Mouse (Mus musculus): ENCODE results near the gene Abcc5. TPM values are rescaled to one million over a fixed set of nuclear protein-coding genes. Genes with fewer than 3 reads are reported as not detected.

Gene Abcc5
- total RNA-seq, 2 experiments from 2014 or later, result 168 to 224 TPM

DNA sequence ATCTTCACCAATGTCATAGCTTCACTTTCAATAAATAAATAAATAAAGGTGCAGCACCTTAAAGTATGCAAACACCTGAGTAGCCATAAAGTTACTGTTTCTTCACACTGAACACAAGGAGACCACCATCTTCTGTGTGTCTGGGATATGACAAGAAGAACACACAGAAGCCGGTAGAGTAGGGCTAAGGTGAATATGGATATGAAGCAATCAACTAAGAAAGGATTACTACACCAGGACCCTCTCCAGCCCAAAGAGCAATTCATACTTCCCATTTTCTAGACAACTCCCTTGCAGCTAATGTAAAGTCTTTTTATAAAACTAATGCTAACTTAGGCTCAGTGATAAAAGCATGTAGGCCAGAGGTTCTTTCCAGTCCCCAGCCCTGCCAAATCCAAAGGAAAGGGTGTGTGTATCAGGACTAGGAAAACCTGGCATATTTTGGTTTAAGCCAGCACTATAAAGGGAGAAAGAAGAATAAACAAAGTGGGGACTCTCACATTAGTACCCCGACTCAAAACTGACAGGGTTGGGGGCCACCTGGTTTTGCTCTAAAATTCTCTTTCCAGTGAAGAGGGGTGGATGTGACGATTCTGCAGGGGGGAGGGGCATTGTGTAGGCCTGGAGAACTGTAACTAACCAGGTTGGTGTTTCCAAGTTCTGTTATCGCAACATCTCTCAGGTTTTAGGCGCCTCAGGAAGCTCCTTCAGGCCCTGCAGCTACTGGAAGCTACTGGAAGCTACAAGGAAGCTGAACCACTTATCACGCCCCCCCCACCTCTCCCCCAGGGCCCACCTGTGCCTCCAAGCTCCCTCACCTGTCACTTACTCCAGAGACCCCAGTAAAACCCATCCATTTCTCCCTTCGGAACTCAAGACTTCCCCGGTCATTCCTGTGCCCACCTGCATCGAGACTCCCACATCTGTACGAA is 1.2 kb downstream of the Abcc5 start:
- DNase-seq (ENCODE audit: extremely low spot score in 1 of 2, low spot score in 1 of 2), result no peak

DNA sequence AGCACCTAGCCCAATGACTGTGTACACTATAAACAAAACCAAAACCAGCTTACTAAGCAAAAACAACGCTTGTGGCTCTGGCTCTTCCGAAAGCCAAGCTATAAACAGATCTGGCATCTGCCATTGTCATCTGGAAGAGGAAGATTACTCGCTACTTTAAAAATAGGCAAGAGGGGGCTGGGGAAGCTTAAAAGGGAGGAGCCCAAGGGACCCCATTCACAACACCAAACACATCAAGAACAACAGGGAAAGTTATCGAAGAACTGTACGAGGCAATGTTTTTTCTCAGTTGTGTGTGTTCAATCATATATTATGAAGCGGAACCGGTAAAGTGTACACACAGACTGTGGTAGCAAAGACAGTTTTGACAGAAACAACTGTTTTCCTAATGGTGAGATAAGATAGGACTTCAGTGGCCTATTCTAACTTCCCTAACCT is 1.9 kb downstream of the Abcc5 start:
- no peak for DNase-seq (ENCODE audit: extremely low spot score in 1 of 2, low spot score in 1 of 2)

DNA sequence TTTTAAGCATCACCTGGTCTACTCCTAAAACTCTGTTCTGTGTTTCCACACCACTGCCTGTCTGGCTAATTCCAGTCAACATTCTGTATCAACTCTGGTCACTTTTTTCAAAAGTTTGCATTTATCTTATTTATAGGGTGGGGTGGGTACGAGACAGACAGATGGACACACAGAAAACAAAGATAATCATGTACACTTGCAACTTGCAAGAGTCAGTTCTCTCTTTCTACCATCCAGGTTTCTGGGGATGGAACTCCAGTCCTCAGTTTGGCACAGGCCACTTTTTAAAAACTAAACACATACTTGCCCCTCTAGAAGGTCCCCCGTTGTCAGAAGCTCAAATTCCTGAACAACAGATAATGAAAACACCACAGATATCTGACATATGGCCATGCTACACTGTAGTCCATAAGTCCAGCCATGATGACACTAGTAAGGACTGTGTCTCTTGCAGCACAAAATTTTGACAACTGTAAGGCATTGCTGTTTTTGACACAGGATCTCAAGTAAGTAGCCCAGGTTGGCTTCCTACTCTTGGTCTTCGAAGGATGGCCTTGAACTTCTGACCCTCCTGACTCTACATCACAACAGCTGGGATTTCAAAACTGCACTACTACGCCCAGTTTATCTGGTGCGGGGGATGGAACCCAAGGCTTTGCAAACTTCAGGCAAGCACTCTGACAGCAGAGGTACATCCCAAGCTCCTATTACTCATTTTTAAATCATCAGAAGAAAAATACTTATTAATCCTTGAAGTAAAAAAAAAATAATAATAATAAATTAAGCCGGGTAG is 3.1 kb downstream of the Abcc5 start:
- DNase-seq (ENCODE audit: extremely low spot score in 1 of 2, low spot score in 1 of 2), result no peak

DNA sequence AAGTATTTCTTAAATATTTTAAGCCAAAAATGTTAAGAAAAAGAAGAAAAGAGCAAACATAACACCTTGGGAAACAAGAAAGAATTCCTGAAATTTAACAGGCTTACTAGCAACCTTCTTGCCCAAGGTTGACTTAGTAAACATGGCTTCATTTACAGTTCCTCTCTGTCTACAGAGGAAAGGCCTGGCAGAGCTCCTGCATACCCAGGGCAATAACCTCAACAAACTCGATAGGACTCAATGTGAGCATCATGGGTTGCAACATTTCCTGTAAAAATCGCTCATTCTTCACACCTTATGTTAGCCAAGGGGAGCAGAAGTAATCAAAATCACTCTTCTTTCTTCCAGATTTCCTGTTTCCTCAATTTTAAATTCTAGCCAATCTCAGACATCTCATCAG is 8.1 kb downstream of the Abcc5 start:
- no peak for DNase-seq (ENCODE audit: extremely low spot score in 1 of 2, low spot score in 1 of 2)

DNA sequence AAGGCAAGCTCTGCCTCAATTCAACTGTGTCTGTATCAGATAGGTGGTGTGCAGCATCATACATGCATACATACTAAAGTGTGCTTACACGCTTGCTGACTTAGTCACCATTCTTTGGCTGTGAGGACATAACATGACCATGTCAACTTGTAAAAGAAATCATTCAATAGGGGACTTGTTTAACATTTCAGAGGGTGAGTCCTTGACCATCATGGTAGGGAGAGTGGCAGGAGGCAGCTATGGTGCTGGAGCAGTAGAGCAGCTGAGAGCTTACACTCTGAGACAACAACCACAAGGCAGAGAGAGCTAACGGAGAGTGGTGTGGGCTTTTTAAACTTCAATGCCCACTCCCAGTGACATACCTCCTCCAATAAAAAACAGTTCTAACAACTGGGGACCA is 9.9 kb downstream of the Abcc5 start:
- no peak for DNase-seq (ENCODE audit: extremely low spot score in 1 of 2, low spot score in 1 of 2)

DNA sequence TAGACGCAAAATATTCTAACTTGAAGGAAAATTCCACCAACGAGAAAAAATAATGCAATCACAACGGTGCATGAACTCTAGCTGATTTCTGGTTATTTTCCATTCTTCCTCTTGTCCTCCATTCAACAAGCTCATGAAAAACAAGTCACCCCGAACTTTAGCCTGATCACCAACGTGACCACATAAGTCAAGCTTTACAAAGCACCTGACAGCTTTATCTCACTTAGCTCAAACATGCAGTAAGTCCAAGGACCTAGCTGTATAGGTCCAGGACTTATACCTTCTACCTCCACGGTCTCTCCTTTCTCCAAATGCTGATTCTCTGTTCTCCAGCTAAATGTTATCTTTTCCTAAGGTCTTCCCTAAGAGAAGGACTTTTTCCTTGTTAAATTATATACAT is 10.4 kb downstream of the Abcc5 start:
- no peak for DNase-seq (ENCODE audit: extremely low spot score in 1 of 2, low spot score in 1 of 2)

DNA sequence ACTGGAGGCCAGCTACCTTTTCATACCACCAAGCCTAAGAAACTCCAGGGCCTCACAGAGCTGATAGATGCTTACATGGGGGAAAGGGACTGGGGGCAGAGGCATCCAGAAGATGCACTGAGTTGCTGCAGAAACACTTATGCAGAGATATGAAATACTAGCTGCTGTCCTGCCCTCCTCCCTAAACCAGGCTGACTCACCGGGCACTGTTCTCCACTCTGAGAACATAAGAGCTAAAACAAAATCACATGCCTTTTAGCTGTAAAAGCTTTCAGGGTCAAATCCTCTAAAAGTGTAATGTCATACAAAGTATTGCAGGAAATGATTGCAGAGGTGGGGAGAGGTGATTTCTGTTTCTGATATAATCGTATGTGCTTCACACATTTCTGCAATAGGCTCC is 11.0 kb downstream of the Abcc5 start:
- DNase-seq (ENCODE audit: extremely low spot score in 1 of 2, low spot score in 1 of 2), result no peak

DNA sequence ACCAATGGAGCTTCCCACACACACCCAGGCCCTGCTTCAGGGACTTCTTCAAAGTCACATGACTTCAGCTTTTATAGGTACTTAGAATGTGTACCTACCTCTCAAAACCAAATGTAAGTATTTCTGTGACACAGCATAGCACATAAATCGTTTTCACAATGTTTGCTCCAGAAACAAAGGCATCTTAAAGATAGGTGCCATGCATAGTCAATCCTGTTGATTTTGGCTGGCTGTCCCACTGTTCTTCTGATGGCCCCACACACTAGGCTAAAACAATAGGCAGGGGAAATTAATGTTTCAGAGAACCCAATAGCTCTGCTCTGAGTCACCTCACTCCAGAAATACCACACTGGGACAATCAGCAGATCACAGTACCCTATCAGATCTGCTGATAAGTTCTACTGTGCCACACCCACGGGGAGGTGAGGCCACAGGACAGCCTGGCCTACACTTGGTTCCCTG is 12.3 kb downstream of the Abcc5 start:
- no peak for DNase-seq (ENCODE audit: extremely low spot score in 1 of 2, low spot score in 1 of 2)

DNA sequence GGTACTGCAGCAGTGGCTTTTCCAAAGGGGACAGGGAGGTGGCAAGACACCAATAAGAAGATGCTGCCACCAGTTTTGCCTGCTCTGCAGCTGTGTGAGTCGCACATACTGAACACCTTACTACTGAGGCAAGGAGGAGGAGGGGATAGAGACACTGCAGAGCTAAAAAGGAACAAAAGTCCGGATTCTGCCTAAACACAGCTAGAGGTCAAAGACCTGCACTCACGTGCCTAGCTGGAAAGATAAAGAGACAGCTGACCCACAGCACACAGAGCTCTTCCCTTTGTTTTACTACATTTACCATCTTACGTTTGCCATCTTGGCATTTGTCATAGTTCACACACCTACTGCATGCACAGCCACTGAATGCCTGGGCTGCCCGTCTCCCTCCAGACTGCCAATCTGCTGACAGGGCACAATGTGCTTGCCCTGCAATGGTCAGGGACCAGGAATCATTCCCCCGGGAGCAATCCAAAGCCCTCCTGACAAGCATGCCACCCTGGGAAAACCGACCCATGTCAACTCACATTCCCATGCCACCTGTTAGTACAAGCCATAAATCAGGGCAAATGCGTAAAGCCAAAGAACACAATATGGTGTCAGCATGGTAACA is 14.1 kb downstream of the Abcc5 start:
- DNase-seq (ENCODE audit: extremely low spot score in 1 of 2, low spot score in 1 of 2), result no peak

DNA sequence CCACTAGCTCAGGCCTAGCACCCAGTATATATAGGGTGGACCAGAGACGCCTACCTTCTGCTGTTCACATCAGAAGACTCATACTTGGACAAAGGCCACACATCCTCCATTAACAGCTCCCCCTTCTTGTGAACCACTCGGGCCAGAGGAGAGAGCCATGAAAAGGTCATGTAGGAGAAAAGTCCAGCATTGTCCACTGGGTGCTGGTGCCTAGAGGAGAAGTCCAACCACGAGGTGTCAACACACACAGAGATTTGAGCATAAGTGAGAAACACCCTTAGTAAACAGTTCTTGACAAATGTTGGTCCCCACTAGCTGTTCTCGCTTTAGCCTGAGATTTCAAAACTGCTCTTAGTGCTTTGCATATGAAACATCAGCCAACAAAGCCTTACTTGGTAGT is 20.9 kb downstream of the Abcc5 start:
- DNase-seq (ENCODE audit: extremely low spot score in 1 of 2, low spot score in 1 of 2), result no peak

DNA sequence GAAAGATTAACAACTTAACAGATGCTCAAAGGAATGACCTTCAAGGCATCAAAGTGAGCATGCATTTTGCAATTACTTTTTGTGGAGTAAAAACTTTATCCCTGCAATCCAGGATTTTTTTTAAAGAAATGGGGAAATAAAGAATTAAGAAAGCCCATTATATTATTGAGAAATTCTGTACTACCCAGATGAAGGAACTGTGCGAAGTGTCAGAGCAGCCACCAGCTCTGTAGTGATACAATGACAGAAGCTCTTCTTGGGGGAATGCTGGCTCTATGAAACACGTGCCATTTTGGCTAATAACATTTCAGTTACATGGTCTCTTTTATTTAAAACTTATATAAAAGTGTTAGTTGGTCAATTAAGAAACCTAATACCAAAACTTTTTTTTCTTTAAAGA is 22.9 kb downstream of the Abcc5 start:
- no peak for DNase-seq (ENCODE audit: extremely low spot score in 1 of 2, low spot score in 1 of 2)

DNA sequence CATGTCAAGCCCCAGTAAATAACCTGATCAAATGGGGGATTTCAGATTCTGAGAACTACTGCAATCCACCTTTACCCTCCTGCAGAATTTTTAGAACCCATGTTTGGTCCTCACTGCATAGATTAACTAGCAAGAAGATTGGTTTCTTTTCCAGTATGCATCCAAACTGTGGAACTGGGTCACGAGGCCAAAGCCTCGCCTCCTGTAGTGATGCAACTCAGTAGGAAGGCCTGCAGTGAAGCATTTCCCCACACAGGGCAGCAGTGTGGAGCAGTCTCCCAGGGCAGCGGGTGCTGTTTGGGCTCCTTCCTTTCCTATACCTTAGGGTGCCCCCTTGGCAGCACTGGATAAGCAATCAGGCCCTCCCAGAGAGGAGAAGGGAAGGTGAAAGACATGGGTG is 24.6 kb downstream of the Abcc5 start:
- DNase-seq (ENCODE audit: extremely low spot score in 1 of 2, low spot score in 1 of 2), result no peak

DNA sequence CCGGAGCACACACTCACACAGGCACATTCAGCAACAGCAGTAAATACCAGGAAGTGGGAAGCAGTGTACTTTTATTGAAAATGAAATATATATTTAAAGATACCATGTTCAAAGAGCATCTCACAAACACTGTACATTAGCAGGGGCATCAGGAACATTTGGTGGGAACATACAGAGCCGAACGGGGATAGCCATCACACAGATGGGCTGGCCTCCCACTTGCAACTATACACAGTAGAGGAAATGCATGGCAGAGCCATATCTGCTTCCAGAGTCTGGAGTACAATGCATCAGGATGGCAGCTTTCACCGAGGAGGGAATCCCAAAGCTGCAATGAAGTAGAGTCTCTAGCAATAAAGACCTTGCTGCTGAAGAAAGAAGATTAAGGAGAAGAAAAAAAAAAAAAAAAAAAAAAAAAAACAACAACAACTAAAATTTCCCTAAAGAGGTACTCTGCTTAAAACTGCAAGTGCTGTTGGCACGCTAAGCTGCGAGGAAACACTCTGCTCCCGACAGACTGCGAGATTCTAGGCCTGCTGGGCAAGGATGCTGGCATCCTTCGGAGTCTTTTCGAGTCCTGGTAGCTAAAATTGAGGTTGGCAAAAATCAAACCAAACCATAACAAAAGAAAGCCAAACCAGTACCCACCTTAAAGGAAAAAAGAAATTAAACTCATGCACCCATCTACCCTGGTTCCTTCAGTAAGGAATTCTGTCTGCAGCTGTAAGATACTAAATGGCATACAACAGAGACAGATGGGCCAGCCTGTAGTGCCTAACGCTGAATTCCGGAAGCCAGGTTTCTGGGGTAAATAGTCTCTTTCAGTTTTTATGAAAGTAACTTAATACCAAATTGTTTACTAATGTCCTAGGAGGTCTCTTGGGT is 25.2 kb downstream of the Abcc5 start:
- DNase-seq (ENCODE audit: extremely low spot score in 1 of 2, low spot score in 1 of 2), result no peak

DNA sequence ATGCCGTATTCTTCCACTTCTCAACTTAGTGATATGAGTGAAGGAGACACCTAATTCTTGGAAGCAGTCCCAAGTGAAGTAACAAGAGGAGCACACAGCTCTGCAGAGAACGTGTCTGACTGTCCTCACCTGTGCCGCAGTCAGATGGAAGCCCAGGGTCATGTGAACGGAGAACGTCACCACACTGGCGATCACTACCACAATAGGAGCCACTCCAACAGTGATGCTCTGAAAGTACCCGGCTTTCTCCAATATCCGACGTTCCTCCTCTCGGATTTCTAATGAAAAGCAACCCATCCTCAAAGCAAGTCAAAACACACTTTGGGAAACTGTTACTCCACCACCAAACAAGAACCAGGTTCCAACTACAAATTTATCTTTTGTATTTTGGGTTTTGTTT is 29.3 kb downstream of the Abcc5 start:
- DNase-seq (ENCODE audit: extremely low spot score in 1 of 2, low spot score in 1 of 2), result no peak

DNA sequence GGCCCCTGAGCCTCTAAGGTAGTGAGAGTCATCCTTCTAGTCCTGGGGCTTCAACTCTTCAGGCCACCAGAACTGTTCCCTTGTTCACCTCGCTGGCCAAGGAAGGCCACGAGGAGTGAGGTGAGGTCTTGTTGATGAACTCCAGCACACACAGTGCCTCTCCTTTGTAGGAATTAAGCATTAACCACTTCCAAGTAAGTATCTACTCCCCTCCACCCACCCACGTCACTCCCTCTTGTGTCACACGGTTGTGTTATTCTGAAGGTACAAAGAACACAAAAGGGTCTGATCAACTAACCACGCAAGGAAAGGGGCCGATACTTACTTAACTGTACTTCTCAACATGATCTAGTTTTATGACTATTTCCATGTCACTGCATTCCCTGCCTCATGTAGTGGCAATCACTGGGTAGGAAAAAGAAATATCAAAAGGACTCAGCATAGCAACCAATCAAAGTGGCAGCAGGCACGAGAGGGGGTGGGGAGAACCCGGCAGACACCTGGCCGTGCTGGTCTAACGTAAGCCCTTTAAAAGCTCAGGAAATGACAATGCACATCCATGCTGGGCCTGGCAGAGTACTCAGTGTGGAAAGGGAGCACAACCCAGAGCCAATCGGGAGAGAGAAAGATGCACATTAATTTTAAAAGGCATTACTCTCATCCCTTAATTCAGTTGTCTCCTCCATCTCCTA is 30.8 kb downstream of the Abcc5 start:
- DNase-seq (ENCODE audit: extremely low spot score in 1 of 2, low spot score in 1 of 2), result no peak

DNA sequence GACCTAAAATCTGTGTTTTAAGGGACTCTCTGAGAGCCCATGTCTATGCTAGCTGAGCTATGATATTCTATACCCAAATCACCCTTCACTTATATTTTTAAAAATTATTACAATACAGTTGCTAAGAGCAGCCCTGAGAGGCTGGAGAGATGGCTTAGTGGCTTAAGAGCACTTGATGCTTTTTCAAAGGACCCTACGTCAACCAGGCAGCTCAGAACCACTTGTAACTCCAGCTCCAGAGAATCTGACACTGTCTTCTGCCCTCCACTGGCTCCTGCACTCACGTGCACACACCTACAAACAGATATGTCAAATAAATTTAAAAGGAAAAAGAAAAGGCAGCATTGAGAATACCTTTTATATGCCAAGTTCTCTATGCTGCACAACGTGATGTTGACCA is 34.4 kb downstream of the Abcc5 start:
- DNase-seq (ENCODE audit: extremely low spot score in 1 of 2, low spot score in 1 of 2), result no peak

DNA sequence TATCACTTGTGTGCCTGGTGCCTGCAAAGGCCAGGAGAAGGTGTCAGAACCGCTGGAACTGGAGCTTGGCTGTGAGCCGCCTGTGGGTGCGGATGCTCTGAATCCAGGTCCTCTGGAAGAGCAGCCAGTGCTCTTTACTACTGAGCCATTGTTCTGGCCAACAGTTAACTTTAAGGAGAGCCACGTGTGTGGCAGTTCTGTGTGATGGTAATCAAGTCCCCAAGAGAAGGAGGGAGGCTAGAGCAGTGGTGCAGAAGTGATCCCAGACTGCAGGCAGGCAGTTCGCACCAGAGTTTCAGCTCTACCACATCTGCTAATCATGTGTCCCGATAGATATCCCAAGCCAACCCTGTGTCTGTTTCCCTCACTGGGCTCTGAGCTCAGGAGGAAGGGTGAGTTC is 36.0 kb downstream of the Abcc5 start:
- DNase-seq (ENCODE audit: extremely low spot score in 1 of 2, low spot score in 1 of 2), result no peak

DNA sequence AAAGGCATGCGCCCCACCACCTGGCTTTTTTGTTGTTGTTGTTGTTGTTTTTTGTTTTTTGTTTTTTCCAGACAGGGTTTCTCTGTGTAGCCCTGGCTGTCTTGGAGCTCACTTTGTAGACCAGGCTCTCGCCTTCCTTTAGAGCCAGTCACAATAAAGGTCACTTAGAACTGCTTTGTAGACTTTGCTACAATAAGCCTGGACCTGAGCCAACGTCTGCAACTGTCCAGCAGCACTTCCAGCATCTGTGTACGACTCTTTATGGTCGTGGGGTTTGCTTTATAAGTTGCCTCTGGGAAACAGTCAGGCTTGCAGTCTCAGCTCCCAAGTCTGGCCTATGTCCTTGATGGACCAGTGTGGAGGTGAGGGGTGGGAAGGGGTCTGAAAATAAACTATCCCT is 45.2 kb downstream of the Abcc5 start:
- DNase-seq (ENCODE audit: extremely low spot score in 1 of 2, low spot score in 1 of 2), result no peak

DNA sequence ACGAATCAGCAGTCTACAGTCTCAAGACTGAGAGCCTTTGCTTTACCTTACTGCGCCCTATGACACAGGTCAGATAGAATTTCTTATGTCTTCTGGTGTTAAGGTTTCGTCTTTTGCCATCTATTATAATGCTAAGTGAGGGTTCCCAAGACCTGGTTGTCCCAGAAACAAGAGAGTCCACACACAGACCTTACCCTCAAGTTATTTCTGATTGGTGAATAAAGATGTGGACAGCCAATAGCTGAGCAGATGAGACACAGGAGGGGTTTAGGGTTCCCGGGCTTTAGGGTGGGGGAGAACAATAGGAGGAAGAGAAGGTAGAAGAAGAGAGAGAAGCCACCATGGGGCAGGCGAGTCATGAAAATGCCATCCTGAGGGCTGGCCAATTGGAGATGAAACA is 50.9 kb downstream of the Abcc5 start:
- no peak for DNase-seq (ENCODE audit: extremely low spot score in 1 of 2, low spot score in 1 of 2)

DNA sequence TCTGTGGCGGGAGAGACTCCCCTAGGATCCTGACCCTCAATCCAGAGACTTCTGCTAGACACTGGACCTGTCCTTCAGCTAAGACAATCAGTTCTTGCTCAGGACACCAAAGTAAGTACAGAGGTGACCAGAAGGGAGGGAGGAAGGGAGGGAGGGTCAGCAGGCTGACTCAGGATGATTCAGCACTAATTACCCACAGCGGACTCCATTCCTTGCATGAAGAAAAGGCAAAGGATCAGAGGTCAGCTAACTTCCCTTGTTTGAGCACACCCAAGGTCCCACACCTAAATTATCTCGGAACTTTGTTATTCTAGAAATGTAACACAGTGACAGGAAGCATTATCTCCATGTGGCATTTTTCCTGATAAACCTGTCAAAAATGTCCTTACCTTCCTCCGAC is 54.5 kb downstream of the Abcc5 start:
- no peak for DNase-seq (ENCODE audit: extremely low spot score in 1 of 2, low spot score in 1 of 2)

Measured in layer of hippocampus, postnatal 25 days (tissue).